Mouse (Mus musculus) layer of hippocampus, postnatal 36 days (tissue): ENCODE data around the gene Paqr6. TPM values are rescaled to one million over a fixed set of nuclear protein-coding genes. Genes with fewer than 3 reads are reported as not detected.

Experiments used
- DNase-seq, 2 experiments: peaks; one replicate each; pipeline ENCODE4 v3.0.0; 2022
- total RNA-seq, 2 experiments: library from RNA; stranded (reverse); gene quantifications; 2 replicates each; pipeline ENCODE4 v1.2.3; 2021

The Paqr6 gene
- total RNA-seq, 2 experiments from 2014 or later: 13.6 to 14.2 TPM

DNA sequence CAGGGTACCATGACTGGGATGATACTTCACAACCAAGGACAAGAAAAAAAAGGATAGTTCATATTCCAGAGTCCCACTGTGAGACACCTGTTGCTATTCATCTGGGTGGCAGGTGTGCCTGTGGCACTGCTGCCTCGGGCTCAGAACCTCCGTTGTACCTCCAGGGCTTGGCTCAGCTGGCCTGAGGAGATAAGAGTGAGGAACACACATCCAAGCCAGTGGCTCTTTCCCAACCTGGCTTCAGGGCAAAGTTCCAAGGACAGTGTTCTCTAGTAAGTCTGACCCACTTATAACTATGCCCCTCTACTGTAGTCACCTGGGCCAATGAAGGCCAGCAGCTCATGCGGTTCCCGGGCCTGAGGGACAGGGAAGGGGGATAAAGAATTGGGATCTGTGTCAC, 47.3 kb downstream of the Paqr6 start:
- DNase-seq: no peak

DNA sequence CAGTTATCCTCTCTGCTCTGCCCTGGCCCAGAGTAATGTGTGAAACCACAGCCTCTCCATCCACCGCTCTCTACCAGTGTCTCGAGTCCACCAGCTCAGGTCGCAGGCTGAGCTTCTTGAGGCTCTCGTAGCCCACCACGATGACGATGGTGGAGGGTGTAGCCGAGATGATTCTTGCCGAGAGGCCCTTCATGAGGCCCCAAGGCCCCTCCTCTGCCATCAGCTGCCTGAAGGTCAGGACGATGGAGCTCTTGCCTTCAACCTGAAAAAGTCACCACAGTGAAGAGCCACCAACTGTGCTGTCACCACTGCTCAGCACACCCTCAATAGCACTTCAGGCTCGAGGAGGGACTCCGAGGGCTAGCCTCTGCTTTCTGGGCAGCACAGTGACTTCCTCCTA, 48.3 kb downstream of the Paqr6 start:
- DNase-seq: no peak

DNA sequence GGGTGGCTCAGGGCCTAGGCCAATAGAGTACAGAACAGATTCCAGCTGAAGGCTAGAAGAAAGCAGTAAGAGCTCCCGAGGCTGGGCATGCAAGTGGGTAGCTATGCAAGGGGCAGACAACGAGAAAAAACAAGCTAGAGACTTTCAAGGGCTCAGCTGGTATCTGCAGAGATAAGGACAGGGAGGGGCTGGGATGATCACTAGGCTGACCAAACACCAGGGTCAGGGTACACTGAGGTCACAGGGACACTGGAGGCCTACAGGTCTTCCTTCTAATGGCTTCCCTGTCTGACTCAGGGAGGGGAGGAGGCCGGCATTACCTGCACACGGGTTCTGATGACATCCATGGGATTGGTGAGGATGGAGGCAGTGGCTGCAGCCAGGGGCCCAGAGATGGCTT, 51.3 kb downstream of the Paqr6 start:
- DNase-seq: no peak

DNA sequence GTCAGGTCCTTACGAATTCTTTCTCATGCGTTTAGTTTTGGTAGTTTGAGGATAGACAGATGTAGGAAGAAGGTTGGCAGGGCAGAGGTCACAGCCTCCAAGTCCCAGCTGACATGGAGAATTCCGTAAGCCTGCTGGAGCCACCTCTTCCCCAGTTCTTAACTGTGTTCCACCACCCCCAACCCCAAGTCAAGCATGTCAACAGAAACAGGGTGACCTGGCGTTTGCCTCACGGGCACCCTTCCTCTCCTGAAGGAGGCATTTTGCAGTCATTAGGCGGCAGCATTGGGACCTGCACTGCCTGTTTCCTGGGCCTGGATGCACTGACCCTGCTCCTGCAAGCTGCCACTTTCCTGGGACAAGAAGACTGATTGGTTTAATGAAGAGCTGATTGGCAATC, 53.6 kb downstream of the Paqr6 start:
- no peak for DNase-seq

Other genes starting within 250 kb of the Paqr6 start
- gene Mef2d, start 222.2 kb upstream of the Paqr6 start, total RNA-seq: 100 to 1,000 TPM; 191 to 207 TPM
- not detected for gene Rhbg, start 109.9 kb upstream of the Paqr6 start, total RNA-seq
- gene Gm38392, start 77.4 kb upstream of the Paqr6 start, total RNA-seq: under 1 TPM; 0.47 to 0.76 TPM
- gene Tsacc, start 67.6 kb upstream of the Paqr6 start, total RNA-seq: 1 to 10 TPM; 5.0 to 5.3 TPM
- gene Cct3, start 67.5 kb upstream of the Paqr6 start, total RNA-seq: 100 to 1,000 TPM; 185 to 188 TPM
- 10 to 100 TPM; 78.4 to 84.8 TPM for gene Glmp, start 39.6 kb upstream of the Paqr6 start, total RNA-seq
- 1 to 10 TPM; 1.5 to 1.9 TPM for gene Tmem79, start 28.4 kb upstream of the Paqr6 start, total RNA-seq
- 10 to 100 TPM; 65.1 to 72.6 TPM for gene Smg5, start 28.3 kb upstream of the Paqr6 start, total RNA-seq
- gene Bglap3, start 8.2 kb downstream of the Paqr6 start, total RNA-seq: under 1 TPM in 1 of 2 experiments, not detected in 1; 0.63 TPM
- not detected for gene Bglap2, start 14.1 kb downstream of the Paqr6 start, total RNA-seq
- gene Bglap, start 19.9 kb downstream of the Paqr6 start, total RNA-seq: not detected
- gene Pmf1, start 45.7 kb downstream of the Paqr6 start, total RNA-seq: 1 to 10 TPM; 5.3 to 6.3 TPM
- 10 to 100 TPM; 68.6 to 69.1 TPM for gene Slc25a44, start 60.6 kb downstream of the Paqr6 start, total RNA-seq
- gene Sema4a, start 96.6 kb downstream of the Paqr6 start, total RNA-seq: 10 to 100 TPM; 34.1 to 36.8 TPM
- 10 to 100 TPM; 32.6 to 34.3 TPM for gene Lmna, start 145.4 kb downstream of the Paqr6 start, total RNA-seq
- gene Mex3a, start 167.8 kb downstream of the Paqr6 start, total RNA-seq: 1 to 10 TPM; 4.0 to 4.4 TPM
- gene Rab25, start 183.7 kb downstream of the Paqr6 start, total RNA-seq: under 1 TPM in 1 of 2 experiments, not detected in 1; 0.63 TPM
- gene Lamtor2, start 188.5 kb downstream of the Paqr6 start, total RNA-seq: 100 to 1,000 TPM in 1 of 2 experiments, 10 to 100 TPM in 1; 91.0 to 111 TPM
- gene Ubqln4, start 189.2 kb downstream of the Paqr6 start, total RNA-seq: 100 to 1,000 TPM; 109 to 111 TPM
- 10 to 100 TPM; 97.1 to 98.9 TPM for gene Ssr2, start 211.3 kb downstream of the Paqr6 start, total RNA-seq
- 100 to 1,000 TPM; 250 to 265 TPM for gene Arhgef2, start 241.4 kb downstream of the Paqr6 start, total RNA-seq